Mouse (Mus musculus): Measurements from ENCODE around the gene Hmgb4. TPM values are rescaled to one million over a fixed set of nuclear protein-coding genes. Genes with fewer than 3 reads are reported as not detected.

Hmgb4 gene
- not detected in 2 replicates for polyA plus RNA-seq (2014; fragmentation: Nextera tagmentation; extraction: Ambion mirVana)

DNA sequence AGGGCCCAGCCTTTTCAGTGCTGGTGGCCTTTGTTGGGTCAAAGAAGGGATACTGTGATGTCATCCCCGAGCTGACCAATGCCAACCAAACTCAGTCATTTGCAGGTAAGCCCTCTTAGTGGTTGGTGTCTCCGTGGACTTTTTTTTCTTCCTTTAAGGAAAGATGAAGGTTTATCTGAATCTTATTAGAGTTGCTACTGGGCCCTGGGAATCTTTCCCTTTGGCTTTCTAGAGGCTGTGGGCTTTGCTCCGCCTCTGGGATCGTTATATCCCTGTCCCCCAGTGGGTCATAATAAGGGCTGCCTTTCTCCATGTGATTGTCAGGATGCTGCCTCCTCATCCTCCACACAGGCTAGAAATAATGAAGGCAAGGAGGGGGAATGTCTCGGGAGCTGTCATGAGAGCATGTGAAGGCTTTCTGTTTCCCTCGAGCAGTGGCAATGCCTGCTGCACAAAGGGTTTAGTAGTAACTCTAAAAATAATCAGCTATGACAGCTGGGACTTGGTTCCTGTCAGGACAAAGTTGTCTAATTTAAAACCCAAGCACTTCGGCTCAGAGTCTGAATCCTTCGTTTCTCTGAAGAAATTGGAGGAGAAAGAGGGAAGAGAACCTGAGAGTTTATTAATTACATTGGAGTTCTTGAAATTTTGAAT lies at the start of gene Hmgb4:
TSS of gene Hmgb4 (minus strand) at position 51 of the 654 bp plus-strand sequence.
- no peak within 1 kb of the TSS for H3K27ac ChIP-seq (ENCODE audit: low read depth, low read length)
- WGBS, result 45% methylated on average over 8 of the region's 8 CpGs
- H3K4me1 ChIP-seq (ENCODE audit: control insufficient read depth, insufficient read depth, low read length), result no peaks in the 10 kb centered on the region
- DNase-seq (ENCODE audit: low spot score) (no peak), ATAC-seq (no peak)
- H3K36me3 ChIP-seq (ENCODE audit: control insufficient read depth, insufficient read depth, low read length), result no peaks in the 10 kb centered on the region
- no peak within 1 kb of the TSS for H3K4me2 ChIP-seq (ENCODE audit: low read length)
- H3K9me3 ChIP-seq (replicated peaks; ENCODE audit: control insufficient read depth, low read length), result no peaks in the 10 kb centered on the region
- H3K9ac ChIP-seq (ENCODE audit: low read length), result no peak within 1 kb of the TSS
- H3K27me3 ChIP-seq (replicated peaks; ENCODE audit: control insufficient read depth, insufficient read depth, low read length), result no peaks in the 10 kb centered on the region
- no peak within 1 kb of the TSS for H3K4me3 ChIP-seq (ENCODE audit: low read depth, low read length)

DNA sequence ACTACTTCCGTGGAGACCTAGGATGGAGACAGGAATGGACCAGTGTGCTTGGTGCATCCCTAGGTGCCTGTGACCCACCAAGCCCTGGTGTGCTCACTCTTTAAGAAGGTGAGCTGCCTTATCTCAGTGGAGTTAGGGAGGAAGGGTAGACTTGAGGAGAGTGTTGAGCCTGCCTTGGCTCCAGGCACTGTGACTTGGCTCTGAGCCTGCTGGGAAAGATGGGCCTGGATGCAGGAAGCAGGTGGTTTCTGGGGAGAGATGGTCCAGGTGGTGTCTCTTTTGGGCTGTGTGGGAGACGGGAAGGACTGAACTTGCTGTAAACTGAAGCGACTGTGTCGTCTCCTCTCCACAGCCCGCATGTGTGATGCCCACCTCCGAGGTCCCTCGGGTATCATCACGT lies 45.3 kb upstream of the Hmgb4 start:
- Histone ChIP-seq H3K36me3 (ENCODE audit: control insufficient read depth, insufficient read depth, low read length) (no peaks in the 10 kb centered on the region), H3K4me3 (ENCODE audit: low read depth, low read length) (no peak overlapping the region), H3K9me3 (replicated peaks; ENCODE audit: control insufficient read depth, low read length) (no peaks in the 10 kb centered on the region), H3K27ac (ENCODE audit: low read depth, low read length) (no peak overlapping the region), H3K9ac (ENCODE audit: low read length) (no peak overlapping the region), H3K4me1 (ENCODE audit: control insufficient read depth, insufficient read depth, low read length) (no peaks in the 10 kb centered on the region), H3K4me2 (ENCODE audit: low read length) (no peak overlapping the region), H3K27me3 (replicated peaks; ENCODE audit: control insufficient read depth, insufficient read depth, low read length) (no peaks in the 10 kb centered on the region)
- WGBS, result 95% methylated on average over 8 of the region's 8 CpGs
- ATAC-seq, result no peak
- no peak for DNase-seq (ENCODE audit: low spot score)

DNA sequence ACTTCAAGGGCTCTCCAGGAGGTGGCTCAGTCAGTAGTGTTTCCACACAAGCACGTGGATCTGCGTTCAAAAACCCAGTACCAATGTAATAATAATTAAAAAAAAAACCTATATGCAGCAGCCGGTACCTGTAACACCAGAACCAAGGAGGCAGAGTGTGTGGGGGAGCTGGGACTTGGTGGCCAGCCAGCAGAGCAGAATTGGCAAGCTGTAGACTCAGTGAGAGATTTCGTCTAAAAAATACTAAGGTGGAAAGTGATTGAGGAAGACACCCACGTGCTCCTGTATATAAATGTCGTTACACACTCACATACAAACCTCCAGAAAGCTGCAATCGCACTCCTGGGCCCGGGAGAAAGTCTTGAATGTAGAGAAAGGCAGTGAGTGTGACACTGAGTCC lies 43.3 kb upstream of the Hmgb4 start:
- Histone ChIP-seq H3K27ac (ENCODE audit: low read depth, low read length) (no peak overlapping the region), H3K36me3 (ENCODE audit: control insufficient read depth, insufficient read depth, low read length) (no peaks in the 10 kb centered on the region), H3K4me3 (ENCODE audit: low read depth, low read length) (no peak overlapping the region), H3K9ac (ENCODE audit: low read length) (no peak overlapping the region), H3K4me2 (ENCODE audit: low read length) (no peak overlapping the region), H3K4me1 (ENCODE audit: control insufficient read depth, insufficient read depth, low read length) (no peaks in the 10 kb centered on the region), H3K27me3 (replicated peaks; ENCODE audit: control insufficient read depth, insufficient read depth, low read length) (no peaks in the 10 kb centered on the region), H3K9me3 (replicated peaks; ENCODE audit: control insufficient read depth, low read length) (no peaks in the 10 kb centered on the region)
- WGBS, result 80% methylated on average over 8 of the region's 8 CpGs
- DNase-seq (ENCODE audit: low spot score) (no peak), ATAC-seq (no peak)

DNA sequence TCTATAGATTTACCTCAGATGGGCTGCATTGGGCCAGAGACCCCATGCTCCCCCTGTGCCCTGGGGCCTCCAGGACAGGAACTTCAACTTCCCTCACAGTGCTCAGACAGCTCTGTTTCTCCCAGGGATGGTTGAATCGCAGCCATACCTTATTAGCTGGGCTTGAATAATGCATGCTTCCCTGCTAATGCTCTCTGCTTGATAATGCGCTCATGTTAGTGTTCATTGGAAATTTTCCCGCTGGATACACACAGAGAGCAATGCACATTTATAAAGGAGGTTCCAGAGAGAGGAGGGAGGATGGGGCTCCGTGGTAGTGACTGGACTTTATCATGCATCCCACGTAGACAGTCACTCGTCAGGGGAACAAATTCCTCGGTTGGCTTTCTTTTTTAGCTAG lies 27.3 kb upstream of the Hmgb4 start:
- no peaks in the 10 kb centered on the region for H3K9me3 ChIP-seq (replicated peaks; ENCODE audit: control insufficient read depth, low read length)
- no peaks in the 10 kb centered on the region for H3K27me3 ChIP-seq (replicated peaks; ENCODE audit: control insufficient read depth, insufficient read depth, low read length)
- no peak overlapping the region for H3K4me3 ChIP-seq (ENCODE audit: low read depth, low read length)
- ATAC-seq (peak; percentile 66; the same call in 1 of the 2 replicates), DNase-seq (ENCODE audit: low spot score) (peak; percentile 82)
- no peak overlapping the region for H3K9ac ChIP-seq (ENCODE audit: low read length)
- H3K36me3 ChIP-seq (ENCODE audit: control insufficient read depth, insufficient read depth, low read length), result no peaks in the 10 kb centered on the region
- WGBS, result 31% methylated on average over 7 of the region's 7 CpGs
- no peak overlapping the region for H3K4me2 ChIP-seq (ENCODE audit: low read length)
- 0 out of 2 replicates have a peak overlapping the region, but pooled peaks have one; percentile 4 for H3K27ac ChIP-seq (ENCODE audit: low read depth, low read length)
- H3K4me1 ChIP-seq (ENCODE audit: control insufficient read depth, insufficient read depth, low read length), result 0 out of 2 replicates have a peak, but pooled peaks cover 3% of the 10 kb centered on the region

DNA sequence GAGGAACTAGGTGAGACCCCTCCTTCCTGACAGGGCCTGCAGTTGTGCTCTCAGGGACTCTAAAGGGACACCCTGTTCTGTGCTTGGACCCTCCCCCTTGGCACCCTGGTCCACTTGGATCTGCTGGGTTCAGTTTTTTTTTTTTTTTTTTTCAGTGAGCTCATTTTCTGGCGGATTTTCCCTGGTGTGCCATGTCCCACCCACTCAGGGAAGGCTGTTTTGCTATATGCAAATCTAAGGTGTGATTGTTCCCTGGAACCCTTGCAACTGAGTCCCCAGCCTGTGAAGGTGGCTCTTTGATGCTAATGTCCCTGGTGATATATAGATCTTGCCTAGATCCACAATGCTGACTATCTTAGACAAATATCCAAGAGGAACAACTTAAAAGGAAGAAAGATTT lies 24.3 kb upstream of the Hmgb4 start:
- Histone ChIP-seq H3K4me1 (ENCODE audit: control insufficient read depth, insufficient read depth, low read length) (0 out of 2 replicates have a peak, but pooled peaks cover 3% of the 10 kb centered on the region), H3K4me2 (ENCODE audit: low read length) (no peak overlapping the region), H3K9ac (ENCODE audit: low read length) (no peak overlapping the region), H3K27me3 (replicated peaks; ENCODE audit: control insufficient read depth, insufficient read depth, low read length) (no peaks in the 10 kb centered on the region), H3K9me3 (replicated peaks; ENCODE audit: control insufficient read depth, low read length) (no peaks in the 10 kb centered on the region), H3K36me3 (ENCODE audit: control insufficient read depth, insufficient read depth, low read length) (no peaks in the 10 kb centered on the region), H3K27ac (ENCODE audit: low read depth, low read length) (no peak overlapping the region), H3K4me3 (ENCODE audit: low read depth, low read length) (no peak overlapping the region)
- ATAC-seq (no peak), DNase-seq (ENCODE audit: low spot score) (no peak)
- 55% methylated on average over 1 of the region's 1 CpGs for WGBS

DNA sequence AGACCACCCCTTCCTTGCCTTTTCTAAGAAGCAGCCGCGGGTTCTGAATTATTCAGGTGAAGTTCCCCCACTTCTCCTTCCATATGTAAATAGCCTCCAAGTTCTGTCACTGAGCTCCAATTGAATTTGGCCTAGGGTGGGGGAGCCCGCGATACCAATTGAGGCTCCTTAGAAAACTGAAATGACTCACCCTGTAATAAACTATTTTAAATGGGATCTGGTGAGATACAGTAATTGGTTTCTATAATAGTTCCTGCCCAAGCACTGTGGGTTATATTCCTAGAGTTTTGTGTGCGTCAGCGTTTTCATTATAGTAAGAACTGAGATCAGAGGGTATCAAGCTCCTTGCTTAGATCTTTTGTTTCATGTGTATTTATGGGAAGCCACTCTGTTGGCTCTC lies 14.8 kb upstream of the Hmgb4 start:
- WGBS, result 53% methylated on average over 6 of the region's 6 CpGs
- DNase-seq (ENCODE audit: low spot score), result no peak
- no peak overlapping the region for H3K27ac ChIP-seq (ENCODE audit: low read depth, low read length)

DNA sequence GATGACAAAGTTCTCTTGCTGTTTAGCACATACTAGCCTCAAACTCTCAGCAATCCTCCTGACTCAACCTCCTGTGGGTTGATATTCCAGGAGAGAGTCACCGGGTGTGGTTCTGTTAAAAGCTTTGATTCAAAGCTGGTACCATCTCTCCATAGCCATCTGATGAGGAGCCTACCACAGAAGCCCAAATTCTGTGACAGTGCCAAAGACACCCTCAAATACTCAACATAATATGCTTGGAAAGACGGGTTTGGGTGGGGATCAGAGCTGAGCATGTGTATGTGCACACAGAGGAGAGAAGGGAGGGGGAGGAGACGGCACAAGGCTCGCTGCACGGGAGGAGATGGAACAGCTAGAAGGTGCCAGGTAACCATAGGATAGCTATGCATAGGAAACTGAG lies 14.4 kb upstream of the Hmgb4 start:
- no peaks in the 10 kb centered on the region for H3K36me3 ChIP-seq (ENCODE audit: control insufficient read depth, insufficient read depth, low read length)

More for the DNA sequence above, 14.8 kb upstream of the Hmgb4 start:
- H3K27me3 ChIP-seq (replicated peaks; ENCODE audit: control insufficient read depth, insufficient read depth, low read length), result no peaks in the 10 kb centered on the region
- no peak for ATAC-seq
- H3K9ac ChIP-seq (ENCODE audit: low read length), result no peak overlapping the region
- no peaks in the 10 kb centered on the region for H3K36me3 ChIP-seq (ENCODE audit: control insufficient read depth, insufficient read depth, low read length)
- no peak overlapping the region for H3K4me2 ChIP-seq (ENCODE audit: low read length)
- H3K4me3 ChIP-seq (ENCODE audit: low read depth, low read length), result no peak overlapping the region
- no peaks in the 10 kb centered on the region for H3K9me3 ChIP-seq (replicated peaks; ENCODE audit: control insufficient read depth, low read length)
- H3K4me1 ChIP-seq (ENCODE audit: control insufficient read depth, insufficient read depth, low read length), result no peaks in the 10 kb centered on the region

DNA sequence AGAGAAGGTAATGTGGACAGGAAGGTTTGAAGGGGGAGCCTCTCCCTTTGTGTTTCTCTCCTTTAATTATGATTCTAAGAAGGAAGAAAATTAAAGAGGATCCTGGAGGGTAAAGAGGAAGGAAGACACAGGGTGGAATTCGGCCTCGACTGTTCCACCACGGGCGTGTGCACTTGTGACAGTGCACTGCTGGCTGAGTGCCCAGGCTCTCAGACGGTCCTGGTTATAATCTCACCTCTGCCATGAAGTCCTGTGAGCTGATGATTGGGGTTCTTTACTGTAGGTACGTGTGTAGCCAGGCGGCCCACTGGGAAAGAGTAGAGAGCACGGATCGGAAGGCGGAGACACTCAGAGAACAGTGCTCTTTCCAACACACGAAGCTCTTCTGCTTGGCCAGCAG lies 12.4 kb upstream of the Hmgb4 start:
- no peak overlapping the region for H3K4me2 ChIP-seq (ENCODE audit: low read length)
- WGBS, result 66% methylated on average over 11 of the region's 11 CpGs
- DNase-seq (ENCODE audit: low spot score) (peak; percentile 22), ATAC-seq (no peak)
- H3K4me3 ChIP-seq (ENCODE audit: low read depth, low read length), result no peak overlapping the region
- H3K9me3 ChIP-seq (replicated peaks; ENCODE audit: control insufficient read depth, low read length), result no peaks in the 10 kb centered on the region
- H3K27me3 ChIP-seq (replicated peaks; ENCODE audit: control insufficient read depth, insufficient read depth, low read length), result no peaks in the 10 kb centered on the region
- H3K9ac ChIP-seq (ENCODE audit: low read length), result no peak overlapping the region
- H3K27ac ChIP-seq (ENCODE audit: low read depth, low read length), result no peak overlapping the region
- no peaks in the 10 kb centered on the region for H3K4me1 ChIP-seq (ENCODE audit: control insufficient read depth, insufficient read depth, low read length)
- H3K36me3 ChIP-seq (ENCODE audit: control insufficient read depth, insufficient read depth, low read length), result no peaks in the 10 kb centered on the region

More for the DNA sequence above, 14.4 kb upstream of the Hmgb4 start:
- no peak overlapping the region for H3K4me2 ChIP-seq (ENCODE audit: low read length)
- no peaks in the 10 kb centered on the region for H3K9me3 ChIP-seq (replicated peaks; ENCODE audit: control insufficient read depth, low read length)
- 87% methylated on average over 5 of the region's 5 CpGs for WGBS
- no peaks in the 10 kb centered on the region for H3K4me1 ChIP-seq (ENCODE audit: control insufficient read depth, insufficient read depth, low read length)
- no peak overlapping the region for H3K9ac ChIP-seq (ENCODE audit: low read length)
- no peak for DNase-seq (ENCODE audit: low spot score)
- H3K27me3 ChIP-seq (replicated peaks; ENCODE audit: control insufficient read depth, insufficient read depth, low read length), result no peaks in the 10 kb centered on the region
- H3K27ac ChIP-seq (ENCODE audit: low read depth, low read length), result no peak overlapping the region
- H3K4me3 ChIP-seq (ENCODE audit: low read depth, low read length), result no peak overlapping the region
- ATAC-seq, result no peak

DNA sequence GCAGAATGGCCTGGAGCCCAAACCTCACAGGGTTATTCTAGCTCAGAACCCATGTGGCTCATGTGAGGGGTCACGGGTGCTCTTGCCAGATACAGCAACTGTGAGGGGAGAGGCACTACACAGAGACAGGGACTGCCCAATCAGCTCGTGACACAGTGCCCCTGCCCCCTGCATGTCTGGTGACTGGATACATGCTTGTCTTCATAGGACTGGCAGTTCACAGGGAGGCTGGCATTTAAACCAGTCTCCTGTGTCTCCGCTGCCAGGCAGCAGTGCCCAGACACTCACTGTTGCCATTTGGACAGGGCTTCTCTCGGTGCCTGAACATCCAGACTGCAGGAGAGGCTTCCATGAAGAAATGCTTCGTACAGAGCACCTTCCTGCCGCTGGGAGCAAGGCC lies 11.7 kb upstream of the Hmgb4 start:
- Histone ChIP-seq H3K27ac (ENCODE audit: low read depth, low read length) (no peak overlapping the region), H3K4me3 (ENCODE audit: low read depth, low read length) (no peak overlapping the region), H3K4me2 (ENCODE audit: low read length) (no peak overlapping the region), H3K9ac (ENCODE audit: low read length) (no peak overlapping the region), H3K4me1 (ENCODE audit: control insufficient read depth, insufficient read depth, low read length) (no peaks in the 10 kb centered on the region), H3K36me3 (ENCODE audit: control insufficient read depth, insufficient read depth, low read length) (no peaks in the 10 kb centered on the region), H3K27me3 (replicated peaks; ENCODE audit: control insufficient read depth, insufficient read depth, low read length) (no peaks in the 10 kb centered on the region), H3K9me3 (replicated peaks; ENCODE audit: control insufficient read depth, low read length) (no peaks in the 10 kb centered on the region)
- WGBS, result 55% methylated on average over 6 of the region's 6 CpGs
- no peak for ATAC-seq
- no peak for DNase-seq (ENCODE audit: low spot score)
